In genomic region chr1:184938106-184938505, GRCm38 (mm10) we compare ENCODE assay signal across 14 mouse cellular contexts. TPM values are rescaled to one million over a fixed set of nuclear protein-coding genes. Genes with fewer than 3 reads are reported as not detected.
"Had no signal": no experiment of that assay in that cellular context is flagged by ENCODE, and none has a peak within 500 bp of the region (broad histone marks: within the 10 kb centered on the region; RNA-seq: fewer than 3 reads in every experiment).

No protein-coding gene starts in this region.

- H3K4me2 ChIP-seq: limb, embryonic 13.5 days; midbrain, embryonic 11.5 days; midbrain, embryonic 15.5 days; neural tube, embryonic 12.5 days had no signal

- H3K27ac ChIP-seq: limb, embryonic 13.5 days; liver, embryonic 14.5 days; midbrain, embryonic 15.5 days; neural tube, embryonic 12.5 days; stomach, postnatal 0 days had no signal

- H3K9ac ChIP-seq: limb, embryonic 13.5 days; liver, embryonic 14.5 days; midbrain, embryonic 15.5 days; neural tube, embryonic 12.5 days had no signal

- H3K36me3 ChIP-seq: midbrain, embryonic 15.5 days; neural tube, embryonic 12.5 days had no signal

- H3K27me3 ChIP-seq: limb, embryonic 13.5 days; midbrain, embryonic 15.5 days; neural tube, embryonic 12.5 days had no signal

- H3K9me3 ChIP-seq: midbrain, embryonic 15.5 days; neural tube, embryonic 12.5 days had no signal

- ATAC-seq: intestine, embryonic 16.5 days; midbrain, embryonic 15.5 days had no signal

- DNase-seq: layer of hippocampus, adult 9-11 months; layer of hippocampus, postnatal 36 days; lung, adult 18-20 months; thymus, postnatal 4 days had no signal

- H3K4me1 ChIP-seq: midbrain, embryonic 15.5 days; neural tube, embryonic 12.5 days had no signal

- H3K4me3 ChIP-seq: limb, embryonic 13.5 days; midbrain, embryonic 15.5 days; neural tube, embryonic 12.5 days had no signal

RNA-seq across cellular contexts. Expression of gene C130074G19Rik, which starts 55.1 kb away (rescaled TPM):
- total RNA-seq: megakaryocyte, adult 5-6 weeks; monocyte, adult 5-6 weeks; neutrophil, adult 5-6 weeks had no signal
